ENCODE assay signal across 8 mouse cellular contexts in the genomic region with DNA sequence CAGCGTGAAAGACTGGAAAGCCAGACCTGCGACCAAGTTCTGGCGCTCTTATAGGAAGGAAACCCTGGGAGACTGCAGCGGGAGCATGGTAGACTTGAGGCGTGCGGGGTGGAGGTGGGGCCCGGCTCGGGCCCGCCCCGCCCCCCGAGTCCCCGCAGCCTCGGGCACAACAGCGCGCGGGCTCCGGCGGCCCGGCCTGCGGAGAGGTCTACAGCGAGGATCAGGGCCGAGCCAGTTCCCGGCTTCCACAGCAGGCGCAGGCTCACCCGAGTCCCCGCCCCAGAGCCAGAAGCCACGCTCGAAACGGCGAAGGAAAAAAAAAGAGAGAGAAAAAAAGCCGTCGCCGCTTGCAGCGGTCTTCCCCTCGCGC. TPM values are rescaled to one million over a fixed set of nuclear protein-coding genes. Genes with fewer than 3 reads are reported as not detected.
DNase-seq lines count a peak whose midpoint lies in the region; ATAC-seq lines count a peak whose summit lies in the region.

No protein-coding gene starts in this region.

- WGBS in embryonic facial prominence, embryonic 11.5 days = 0% methylated on average over 36 of the region's 36 CpGs
- WGBS in intestine, embryonic 15.5 days = under 1% methylated on average over 36 of the region's 36 CpGs
- under 1% methylated on average over 36 of the region's 36 CpGs for WGBS in midbrain, embryonic 11.5 days

- no peaks in the 10 kb centered on the region for H3K9me3 ChIP-seq in embryonic facial prominence, embryonic 11.5 days (replicated peaks; ENCODE audit: control insufficient read depth, low read length)
- no peaks in the 10 kb centered on the region for H3K9me3 ChIP-seq in intestine, embryonic 15.5 days
- H3K9me3 ChIP-seq in midbrain, embryonic 11.5 days (ENCODE audit: control insufficient read depth, low read length) = no peaks in the 10 kb centered on the region

- ATAC-seq in embryonic facial prominence, embryonic 11.5 days (replicated peaks; ENCODE audit: insufficient number of reproducible peaks, low FRiP score, low TSS enrichment, low read depth) = peak; percentile 73
- peak; percentile 74 for ATAC-seq in intestine, embryonic 15.5 days
- peak; percentile 67 for ATAC-seq in midbrain, embryonic 11.5 days (ENCODE audit: low FRiP score)

- H3K4me2 ChIP-seq in embryonic facial prominence, embryonic 11.5 days (ENCODE audit: low read depth, low read length) = peak overlapping the region; percentile 50
- H3K4me2 ChIP-seq in intestine, embryonic 15.5 days (replicated peaks) = peak overlapping the region; percentile 71
- H3K4me2 ChIP-seq in midbrain, embryonic 11.5 days = peak overlapping the region; percentile 80

- peak; percentile 56 for DNase-seq in cerebellum, adult 11 months
- no peak for DNase-seq in cerebellum, adult 9-10 months
- peak; percentile 65 for DNase-seq in retina, embryonic 14.5 days (ENCODE audit: low spot score)
- DNase-seq in retina, postnatal 1 day = no peak
- DNase-seq in embryonic facial prominence, embryonic 11.5 days (ENCODE audit: low spot score) = peak; percentile 70
- no peak for DNase-seq in midbrain, embryonic 11.5 days (ENCODE audit: low spot score, missing footprints)
- DNase-seq in Muller cell, postnatal 12 days (ENCODE audit: inconsistent ontology term) = no peak

- peak overlapping the region; percentile 94 for H3K4me3 ChIP-seq in embryonic facial prominence, embryonic 11.5 days (ENCODE audit: low read depth, low read length)
- peak overlapping the region; percentile 89 for H3K4me3 ChIP-seq in intestine, embryonic 15.5 days (replicated peaks)
- peak overlapping the region; percentile 96 for H3K4me3 ChIP-seq in midbrain, embryonic 11.5 days (ENCODE audit: low read depth, low read length)

- H3K36me3 ChIP-seq in embryonic facial prominence, embryonic 11.5 days (replicated peaks; ENCODE audit: control insufficient read depth, insufficient read depth, low read depth, low read length) = peaks cover 7% of the 10 kb centered on the region
- H3K36me3 ChIP-seq in intestine, embryonic 15.5 days = peaks cover 16% of the 10 kb centered on the region
- H3K36me3 ChIP-seq in midbrain, embryonic 11.5 days (ENCODE audit: control insufficient read depth, insufficient read depth, low read length) = peaks cover 18% of the 10 kb centered on the region

- no peaks in the 10 kb centered on the region for H3K4me1 ChIP-seq in embryonic facial prominence, embryonic 11.5 days (ENCODE audit: control insufficient read depth, insufficient read depth, low read length)
- H3K4me1 ChIP-seq in intestine, embryonic 15.5 days (replicated peaks) = 0 out of 2 replicates have a peak, but pooled peaks cover 7% of the 10 kb centered on the region
- peaks cover 4% of the 10 kb centered on the region for H3K4me1 ChIP-seq in midbrain, embryonic 11.5 days (ENCODE audit: control insufficient read depth, insufficient read depth, low read length)

- peak overlapping the region; percentile 98 for H3K27ac ChIP-seq in embryonic facial prominence, embryonic 11.5 days (replicated peaks; ENCODE audit: low read depth, low read length)
- peak overlapping the region; percentile 99 for H3K27ac ChIP-seq in intestine, embryonic 15.5 days
- peak overlapping the region; percentile 97 for H3K27ac ChIP-seq in midbrain, embryonic 11.5 days (ENCODE audit: low read depth, low read length)

- H3K9ac ChIP-seq in embryonic facial prominence, embryonic 11.5 days (replicated peaks; ENCODE audit: low read length) = peak overlapping the region; percentile 97
- H3K9ac ChIP-seq in intestine, embryonic 15.5 days = peak overlapping the region; percentile 98
- peak overlapping the region; percentile 99 for H3K9ac ChIP-seq in midbrain, embryonic 11.5 days (ENCODE audit: low read length)

- no peaks in the 10 kb centered on the region for H3K27me3 ChIP-seq in embryonic facial prominence, embryonic 11.5 days (ENCODE audit: control insufficient read depth, insufficient read depth, low read length)
- no peaks in the 10 kb centered on the region for H3K27me3 ChIP-seq in intestine, embryonic 15.5 days (replicated peaks)
- H3K27me3 ChIP-seq in midbrain, embryonic 11.5 days (ENCODE audit: control insufficient read depth, insufficient read depth, low read length) = no peaks in the 10 kb centered on the region

RNA-seq across cellular contexts. Expression of a gene that starts 0.8 kb away (rescaled TPM):
- 972 and 1,051 TPM in 2 replicates for polyA plus RNA-seq in embryonic facial prominence, embryonic 11.5 days (2014; fragmentation: Nextera tagmentation; extraction: Ambion mirVana)
- polyA plus RNA-seq in intestine, embryonic 15.5 days (2015; fragmentation: Nextera tagmentation; extraction: Ambion mirVana) = 497 and 569 TPM in 2 replicates
- 835 and 887 TPM in 2 replicates for polyA plus RNA-seq in midbrain, embryonic 11.5 days (2014; fragmentation: Nextera tagmentation; extraction: Ambion mirVana)

RNA-seq across cellular contexts. Expression of a gene that starts 1.0 kb away (rescaled TPM):
- 0.14 TPM in 1 of 2 replicates, not detected in the other for polyA plus RNA-seq in embryonic facial prominence, embryonic 11.5 days (2014; fragmentation: Nextera tagmentation; extraction: Ambion mirVana)
- polyA plus RNA-seq in intestine, embryonic 15.5 days (2015; fragmentation: Nextera tagmentation; extraction: Ambion mirVana) = 0.11 and 0.16 TPM in 2 replicates
- polyA plus RNA-seq in midbrain, embryonic 11.5 days (2014; fragmentation: Nextera tagmentation; extraction: Ambion mirVana) = 0.08 TPM in 1 of 2 replicates, not detected in the other

RNA-seq across cellular contexts. Expression of a gene that starts 18.0 kb away (rescaled TPM):
- polyA plus RNA-seq in embryonic facial prominence, embryonic 11.5 days (2014; fragmentation: Nextera tagmentation; extraction: Ambion mirVana) = 49.4 and 53.3 TPM in 2 replicates
- 44.9 and 49.1 TPM in 2 replicates for polyA plus RNA-seq in intestine, embryonic 15.5 days (2015; fragmentation: Nextera tagmentation; extraction: Ambion mirVana)
- 42.1 and 42.2 TPM in 2 replicates for polyA plus RNA-seq in midbrain, embryonic 11.5 days (2014; fragmentation: Nextera tagmentation; extraction: Ambion mirVana)

Comparison
In these comparisons a context has a peak if more than half of its experiments do, and no peak if none do; other contexts are left out.
1. DNase-seq: peak in cerebellum, adult 11 months (single experiment), retina, embryonic 14.5 days (single experiment) and embryonic facial prominence, embryonic 11.5 days (single experiment); none in cerebellum, adult 9-10 months (single experiment), retina, postnatal 1 day (single experiment), midbrain, embryonic 11.5 days (single experiment) and Muller cell, postnatal 12 days (single experiment).
2. Peak in every context shown above with its lines, with median percentiles within 50 percentile points of each other: ATAC-seq, H3K27ac ChIP-seq, H3K4me2 ChIP-seq, H3K4me3 ChIP-seq and H3K9ac ChIP-seq.